Mouse (Mus musculus): ENCODE measurements around the gene Eri2. TPM values are rescaled to one million over a fixed set of nuclear protein-coding genes. Genes with fewer than 3 reads are reported as not detected.
A peak's percentile ranks its signal among the peaks of the same experiment; 100 is the strongest.
"Not testable (repeated sequence)": the region's sequence is repeated elsewhere in the genome, so short reads cannot be mapped to it uniquely, and the experiment has no call there.

The Eri2 gene
- polyA plus RNA-seq, 1 experiment from 2014 or later = 22.2 TPM

- H3K36me3 ChIP-seq (ENCODE audit: control insufficient read depth, insufficient read depth, low read length) = no peaks in the 10 kb centered on the region
- no peak within 1 kb of the TSS for H3K9ac ChIP-seq (ENCODE audit: low read depth, low read length)
- DNase-seq (ENCODE audit: low spot score) (no peak), ATAC-seq (ENCODE audit: low read depth) (no peak)
- no peak within 1 kb of the TSS for H3K4me2 ChIP-seq (ENCODE audit: low read depth, low read length)
- 68% methylated on average over 11 of the region's 11 CpGs for WGBS
- no peak within 1 kb of the TSS for H3K27ac ChIP-seq (replicated peaks; ENCODE audit: low read depth, low read length)
- H3K27me3 ChIP-seq (replicated peaks; ENCODE audit: control insufficient read depth, insufficient read depth, low read length) = no peaks in the 10 kb centered on the region
- H3K4me3 ChIP-seq (ENCODE audit: low read depth, low read length) = no peak within 1 kb of the TSS
- no peaks in the 10 kb centered on the region for H3K4me1 ChIP-seq (ENCODE audit: control insufficient read depth, insufficient read depth, low read length)
- no peaks in the 10 kb centered on the region for H3K9me3 ChIP-seq (ENCODE audit: control insufficient read depth, low read length)
Measured at GRCm38 (mm10) chr7:119760527-119760951, 33.3 kb downstream of the Eri2 start, which contains the start of gene Acsm3. Acsm3 (plus strand) TSS chr7:119760923.

- DNase-seq (ENCODE audit: low spot score) (no peak), ATAC-seq (ENCODE audit: low read depth) (no peak)
- WGBS = 82% methylated on average over 1 of the region's 1 CpGs
- Histone ChIP-seq H3K27me3 (replicated peaks; ENCODE audit: control insufficient read depth, insufficient read depth, low read length) (no peaks in the 10 kb centered on the region), H3K4me2 (ENCODE audit: low read depth, low read length) (no peak overlapping the region), H3K9me3 (ENCODE audit: control insufficient read depth, low read length) (no peaks in the 10 kb centered on the region), H3K27ac (replicated peaks; ENCODE audit: low read depth, low read length) (no peak overlapping the region), H3K4me3 (ENCODE audit: low read depth, low read length) (no peak overlapping the region), H3K4me1 (ENCODE audit: control insufficient read depth, insufficient read depth, low read length) (no peaks in the 10 kb centered on the region), H3K36me3 (ENCODE audit: control insufficient read depth, insufficient read depth, low read length) (no peaks in the 10 kb centered on the region), H3K9ac (ENCODE audit: low read depth, low read length) (no peak overlapping the region)
Measured at GRCm38 (mm10) chr7:119753696-119754095, 40.2 kb downstream of the Eri2 start.

GRCm38 (mm10) chr7:119749942-119750341, 43.9 kb downstream of the Eri2 start:
- Histone ChIP-seq H3K27ac (replicated peaks; ENCODE audit: low read depth, low read length) (no peak overlapping the region), H3K36me3 (ENCODE audit: control insufficient read depth, insufficient read depth, low read length) (no peaks in the 10 kb centered on the region), H3K9ac (ENCODE audit: low read depth, low read length) (no peak overlapping the region), H3K4me2 (ENCODE audit: low read depth, low read length) (no peak overlapping the region), H3K27me3 (replicated peaks; ENCODE audit: control insufficient read depth, insufficient read depth, low read length) (no peaks in the 10 kb centered on the region), H3K4me1 (ENCODE audit: control insufficient read depth, insufficient read depth, low read length) (no peaks in the 10 kb centered on the region), H3K4me3 (ENCODE audit: low read depth, low read length) (no peak overlapping the region), H3K9me3 (ENCODE audit: control insufficient read depth, low read length) (no peaks in the 10 kb centered on the region)
- ATAC-seq (ENCODE audit: low read depth) (no peak), DNase-seq (ENCODE audit: low spot score) (no peak)
- WGBS = 48% methylated on average over 2 of the region's 2 CpGs

- Histone ChIP-seq H3K4me2 (ENCODE audit: low read depth, low read length) (no peak overlapping the region), H3K36me3 (ENCODE audit: control insufficient read depth, insufficient read depth, low read length) (no peaks in the 10 kb centered on the region), H3K9ac (ENCODE audit: low read depth, low read length) (no peak overlapping the region), H3K4me3 (ENCODE audit: low read depth, low read length) (no peak overlapping the region), H3K27me3 (replicated peaks; ENCODE audit: control insufficient read depth, insufficient read depth, low read length) (no peaks in the 10 kb centered on the region), H3K4me1 (ENCODE audit: control insufficient read depth, insufficient read depth, low read length) (0 out of 2 replicates have a peak, but pooled peaks cover 2% of the 10 kb centered on the region), H3K27ac (replicated peaks; ENCODE audit: low read depth, low read length) (no peak overlapping the region), H3K9me3 (ENCODE audit: control insufficient read depth, low read length) (no peaks in the 10 kb centered on the region)
- ATAC-seq (ENCODE audit: low read depth) (no peak), DNase-seq (ENCODE audit: low spot score) (no peak)
- WGBS = 68% methylated on average over 1 of the region's 2 CpGs
Measured at GRCm38 (mm10) chr7:119748761-119749160, 45.1 kb downstream of the Eri2 start.

- Histone ChIP-seq H3K36me3 (ENCODE audit: control insufficient read depth, insufficient read depth, low read length) (no peaks in the 10 kb centered on the region), H3K27ac (replicated peaks; ENCODE audit: low read depth, low read length) (no peak overlapping the region), H3K4me1 (ENCODE audit: control insufficient read depth, insufficient read depth, low read length) (0 out of 2 replicates have a peak, but pooled peaks cover 2% of the 10 kb centered on the region), H3K27me3 (replicated peaks; ENCODE audit: control insufficient read depth, insufficient read depth, low read length) (no peaks in the 10 kb centered on the region), H3K4me2 (ENCODE audit: low read depth, low read length) (no peak overlapping the region), H3K9me3 (ENCODE audit: control insufficient read depth, low read length) (no peaks in the 10 kb centered on the region), H3K9ac (ENCODE audit: low read depth, low read length) (no peak overlapping the region), H3K4me3 (ENCODE audit: low read depth, low read length) (no peak overlapping the region)
- 87% methylated on average over 1 of the region's 1 CpGs for WGBS
- no peak for DNase-seq (ENCODE audit: low spot score)
- ATAC-seq (ENCODE audit: low read depth) = no peak
Measured at GRCm38 (mm10) chr7:119745869-119746268, 48.0 kb downstream of the Eri2 start.

- H3K27me3 ChIP-seq (replicated peaks; ENCODE audit: control insufficient read depth, insufficient read depth, low read length) = no peaks in the 10 kb centered on the region
- H3K9me3 ChIP-seq (ENCODE audit: control insufficient read depth, low read length) = no peaks in the 10 kb centered on the region
- 0 out of 2 replicates have a peak, but pooled peaks have one; percentile 26 for ATAC-seq (ENCODE audit: low read depth)
- no peaks in the 10 kb centered on the region for H3K36me3 ChIP-seq (ENCODE audit: control insufficient read depth, insufficient read depth, low read length)
- no peak overlapping the region for H3K27ac ChIP-seq (replicated peaks; ENCODE audit: low read depth, low read length)
- H3K9ac ChIP-seq (ENCODE audit: low read depth, low read length) = no peak overlapping the region; the same call in 1 of the 2 replicates
- H3K4me2 ChIP-seq (ENCODE audit: low read depth, low read length) = peak overlapping the region; percentile 40
- 0 out of 2 replicates have a peak, but pooled peaks cover 2% of the 10 kb centered on the region for H3K4me1 ChIP-seq (ENCODE audit: control insufficient read depth, insufficient read depth, low read length)
- 11% methylated on average over 27 of the region's 34 CpGs for WGBS
- H3K4me3 ChIP-seq (ENCODE audit: low read depth, low read length) = peak overlapping the region; percentile 17
- DNase-seq (ENCODE audit: low spot score) = no peak
Measured at GRCm38 (mm10) chr7:119744321-119744720, 49.5 kb downstream of the Eri2 start.

- H3K27ac ChIP-seq (replicated peaks; ENCODE audit: low read depth, low read length); H3K36me3 ChIP-seq (ENCODE audit: control insufficient read depth, insufficient read depth, low read length); H3K9me3 ChIP-seq (ENCODE audit: control insufficient read depth, low read length); H3K27me3 ChIP-seq (replicated peaks; ENCODE audit: control insufficient read depth, insufficient read depth, low read length); H3K4me1 ChIP-seq (ENCODE audit: control insufficient read depth, insufficient read depth, low read length); DNase-seq (ENCODE audit: low spot score): not testable (repeated sequence)
- H3K4me2 ChIP-seq (ENCODE audit: low read depth, low read length) = peak overlapping the region; percentile 47
- H3K9ac ChIP-seq (ENCODE audit: low read depth, low read length) = peak overlapping the region; percentile 45; the same call in 1 of the 2 replicates
- H3K4me3 ChIP-seq (ENCODE audit: low read depth, low read length) = peak overlapping the region; percentile 33
- ATAC-seq (ENCODE audit: low read depth) = peak; percentile 74; the same call in 1 of the 2 replicates
- WGBS = 7% methylated on average over 17 of the region's 44 CpGs
Measured at GRCm38 (mm10) chr7:119739798-119740468, 53.9 kb downstream of the Eri2 start.

GRCm38 (mm10) chr7:119738877-119739276, 55.0 kb downstream of the Eri2 start:
- Histone ChIP-seq H3K9me3 (ENCODE audit: control insufficient read depth, low read length) (no peaks in the 10 kb centered on the region), H3K4me3 (ENCODE audit: low read depth, low read length) (no peak overlapping the region), H3K27me3 (replicated peaks; ENCODE audit: control insufficient read depth, insufficient read depth, low read length) (no peaks in the 10 kb centered on the region), H3K4me2 (ENCODE audit: low read depth, low read length) (no peak overlapping the region), H3K27ac (replicated peaks; ENCODE audit: low read depth, low read length) (no peak overlapping the region), H3K9ac (ENCODE audit: low read depth, low read length) (no peak overlapping the region), H3K4me1 (ENCODE audit: control insufficient read depth, insufficient read depth, low read length) (no peaks in the 10 kb centered on the region), H3K36me3 (ENCODE audit: control insufficient read depth, insufficient read depth, low read length) (no peaks in the 10 kb centered on the region)
- WGBS = 64% methylated on average over 2 of the region's 2 CpGs
- ATAC-seq (ENCODE audit: low read depth) = no peak
- DNase-seq (ENCODE audit: low spot score) = no peak

GRCm38 (mm10) chr7:119731262-119731661, 62.6 kb downstream of the Eri2 start:
- not testable (repeated sequence) for H3K9ac ChIP-seq (ENCODE audit: low read depth, low read length); H3K27ac ChIP-seq (replicated peaks; ENCODE audit: low read depth, low read length); H3K4me2 ChIP-seq (ENCODE audit: low read depth, low read length); ATAC-seq (ENCODE audit: low read depth); H3K9me3 ChIP-seq (ENCODE audit: control insufficient read depth, low read length); H3K4me3 ChIP-seq (ENCODE audit: low read depth, low read length); H3K36me3 ChIP-seq (ENCODE audit: control insufficient read depth, insufficient read depth, low read length); H3K27me3 ChIP-seq (replicated peaks; ENCODE audit: control insufficient read depth, insufficient read depth, low read length); H3K4me1 ChIP-seq (ENCODE audit: control insufficient read depth, insufficient read depth, low read length)
- 84% methylated on average over 4 of the region's 4 CpGs for WGBS
- DNase-seq (ENCODE audit: low spot score) = peak; percentile 8

All from embryonic facial prominence, embryonic 14.5 days (tissue).